Mouse (Mus musculus) spleen, adult 2 months (tissue): ENCODE results near the gene Tcf7l1.

Experiments used
- CTCF ChIP-seq: fragments of 200-500 bp; IDR thresholded peaks from 2 replicates; pipeline ENCODE4 v1.5.1; 2011; ENCODE audit warnings: mild to moderate bottlenecking, inconsistent platforms; ENCODE audit not compliant: insufficient read depth, insufficient read length, insufficient replicate concordance; ENCODE audit errors: extremely low read depth
- POLR2A ChIP-seq: fragments of 200-500 bp; IDR thresholded peaks from 2 replicates; pipeline ENCODE4 v1.6.1; 2011; ENCODE audit warnings: low read depth, low read length, inconsistent platforms

DNA sequence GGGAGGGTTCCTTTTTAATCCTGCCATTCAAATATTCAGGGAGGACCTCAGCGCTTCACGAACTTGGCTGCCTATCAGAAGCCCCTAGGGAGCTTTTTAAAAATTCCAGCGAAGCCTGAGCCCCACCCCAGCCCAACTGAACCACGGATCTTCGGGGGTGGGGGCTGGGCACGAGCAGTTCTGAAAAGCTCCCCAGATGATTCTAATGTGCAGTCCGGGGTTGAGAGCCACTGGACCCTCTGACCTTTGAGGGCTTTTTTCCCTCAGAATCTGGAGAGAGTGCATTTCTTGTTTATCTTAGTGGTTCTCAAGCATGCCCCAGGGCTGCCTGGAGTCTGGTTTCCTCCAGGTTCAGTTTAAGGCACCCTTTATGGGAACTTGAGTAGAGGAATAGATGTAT is 27.4 kb downstream of the Tcf7l1 start:
- no peak for TF ChIP-seq POLR2A
- TF ChIP-seq CTCF: no peak
